Mouse (Mus musculus) spleen, adult 2 months (tissue): ENCODE data around the gene Tomm5.

Source experiments
- CTCF ChIP-seq: fragments of 200-500 bp; IDR thresholded peaks from 2 replicates; pipeline ENCODE4 v1.5.1; 2011; ENCODE audit warnings: mild to moderate bottlenecking, inconsistent platforms; ENCODE audit not compliant: insufficient read depth, insufficient read length, insufficient replicate concordance; ENCODE audit errors: extremely low read depth
- POLR2A ChIP-seq: fragments of 200-500 bp; IDR thresholded peaks from 2 replicates; pipeline ENCODE4 v1.6.1; 2011; ENCODE audit warnings: low read depth, low read length, inconsistent platforms

GRCm38 (mm10) chr4:45072261-45072973 lies 35.5 kb downstream of the Tomm5 start:
- TF ChIP-seq CTCF (no peak), POLR2A (no peak)
